Mouse (Mus musculus) macrophage (primary cell): ENCODE results near the gene Gnb2. TPM values are rescaled to one million over a fixed set of nuclear protein-coding genes. Genes with fewer than 3 reads are reported as not detected.
A peak's percentile ranks its signal among the peaks of the same experiment; 100 is the strongest.

ENCODE experiments used
- H3K27ac ChIP-seq: fragments of 350-480 bp; formaldehyde crosslinking; 2 replicates; pipeline ENCODE4 v1.9.0; 2021
- H3K36me3 ChIP-seq: fragments of 350-480 bp; formaldehyde crosslinking; 2 replicates; pipeline ENCODE4 v1.9.0; 2021; ENCODE audit errors: inconsistent target
- H3K4me3 ChIP-seq: fragments of 350-480 bp; formaldehyde crosslinking; 2 replicates; pipeline ENCODE4 v1.9.0; 2021; ENCODE audit errors: inconsistent target
- H3K79me2 ChIP-seq: fragments of 350-480 bp; formaldehyde crosslinking; 2 replicates; pipeline ENCODE4 v1.9.0; 2021; ENCODE audit errors: inconsistent target
- WGBS: methylation state at CpG from one replicate; pipeline ENCODE4 v1.1.7; 2026; ENCODE audit warnings: inconsistent platforms; ENCODE audit not compliant: missing documents; 5-methylcytosine and 5-hydroxymethylcytosine counted together
- polyA plus RNA-seq: library from polyadenylated mRNA; stranded (reverse); fragments of 250-400 nt; gene quantifications from 3 replicates; pipeline ENCODE4 v1.2.4, GENCODE M21; 2018; ENCODE audit warnings: inconsistent platforms

Gene Gnb2
- polyA plus RNA-seq, 1 experiment from 2014 or later: 139 TPM

GRCm38 (mm10) chr5:137530588-137531413 is 2.5 kb downstream of the Gnb2 start:
- Histone ChIP-seq H3K27ac (peak overlapping the region; percentile 57), H3K79me2 (peaks cover 55% of the 10 kb centered on the region), H3K4me3 (peak overlapping the region; percentile 97), H3K36me3 (peaks cover 43% of the 10 kb centered on the region)
- WGBS: 3% methylated on average over 45 of the region's 46 CpGs

DNA sequence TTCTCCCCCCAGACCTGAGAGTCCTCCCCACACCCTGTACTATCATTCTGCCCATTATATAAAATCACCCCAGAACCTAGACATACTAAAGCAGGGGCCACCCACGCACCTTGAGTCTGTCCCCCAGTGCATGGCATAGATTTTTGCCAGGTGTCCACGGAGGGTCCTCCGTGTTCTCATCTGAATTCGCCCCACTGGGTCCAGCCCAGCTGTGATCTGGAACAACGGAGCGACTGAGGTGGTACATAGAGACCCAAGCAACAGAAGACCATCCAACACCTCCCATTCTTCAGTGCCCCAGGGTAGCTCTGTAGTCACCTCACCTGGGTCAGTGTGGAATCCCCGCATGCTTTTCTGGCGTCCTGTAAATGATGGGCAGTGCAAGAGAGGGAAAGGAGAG is 3.2 kb downstream of the Gnb2 start:
- Histone ChIP-seq H3K4me3 (peak overlapping the region; percentile 97), H3K36me3 (peaks cover 48% of the 10 kb centered on the region), H3K79me2 (peaks cover 55% of the 10 kb centered on the region), H3K27ac (no peak overlapping the region)
- WGBS: 86% methylated on average over 8 of the region's 8 CpGs

GRCm38 (mm10) chr5:137529221-137529995 is 3.9 kb downstream of the Gnb2 start:
- peaks cover 55% of the 10 kb centered on the region for H3K79me2 ChIP-seq
- H3K36me3 ChIP-seq: peaks cover 50% of the 10 kb centered on the region
- H3K27ac ChIP-seq: no peak overlapping the region
- no peak overlapping the region for H3K4me3 ChIP-seq
- WGBS: 82% methylated on average over 13 of the region's 15 CpGs

DNA sequence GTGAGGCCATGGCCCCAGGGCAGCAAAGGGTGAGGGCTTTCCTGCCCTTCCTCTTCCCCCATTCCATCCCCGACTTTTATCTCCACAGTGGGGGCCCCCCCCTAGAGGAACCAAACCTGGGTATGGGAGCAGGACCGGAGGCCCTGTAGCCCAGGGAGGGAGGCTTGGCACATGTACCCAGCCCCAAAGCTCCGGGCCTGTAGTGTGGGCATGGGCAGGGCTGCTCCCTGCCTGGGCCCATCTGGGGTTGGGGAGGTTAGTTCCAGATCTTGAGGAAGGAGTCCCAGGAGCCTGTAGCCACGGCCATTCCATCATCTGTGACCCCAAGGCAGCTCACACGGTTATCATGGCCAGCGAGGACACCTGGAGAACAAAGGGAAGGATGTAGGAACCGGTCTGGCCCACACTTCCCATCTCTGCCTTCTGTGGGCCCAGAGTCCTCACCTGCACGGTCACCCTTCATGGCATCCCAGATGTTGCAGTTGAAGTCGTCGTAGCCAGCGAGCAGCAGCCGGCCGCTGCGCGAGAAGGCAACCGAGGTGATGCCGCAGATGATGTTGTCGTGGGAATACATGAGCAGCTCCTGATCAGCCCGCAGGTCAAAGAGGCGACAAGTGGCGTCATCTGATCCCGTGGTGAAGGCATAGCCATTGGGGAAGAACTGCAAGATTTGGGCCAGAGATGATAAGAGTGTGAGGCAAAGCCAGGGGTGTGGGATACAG is 4.9 kb downstream of the Gnb2 start:
- Histone ChIP-seq H3K4me3 (no peak overlapping the region), H3K36me3 (peaks cover 54% of the 10 kb centered on the region), H3K79me2 (peaks cover 55% of the 10 kb centered on the region), H3K27ac (no peak overlapping the region)
- 88% methylated on average over 22 of the region's 22 CpGs for WGBS

DNA sequence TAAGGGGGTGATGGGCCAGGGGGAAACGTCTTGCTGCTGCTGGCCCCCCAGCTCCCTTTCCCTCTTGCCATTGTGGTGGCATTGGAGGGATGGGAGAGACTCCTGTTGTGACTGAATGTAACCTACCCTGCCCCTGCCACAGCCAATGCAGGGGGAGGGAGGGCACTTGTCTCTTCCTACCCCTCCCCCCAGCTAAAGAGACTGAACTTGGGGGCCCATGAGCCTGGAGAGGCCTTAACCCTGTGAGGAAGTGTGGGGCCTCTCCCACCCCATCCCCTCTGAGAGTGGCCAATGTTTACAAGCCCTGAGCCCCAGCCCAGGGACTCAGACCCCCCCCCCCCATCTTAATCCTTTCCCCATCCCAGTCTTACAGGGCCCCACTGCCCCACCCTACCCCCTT is 5.9 kb downstream of the Gnb2 start:
- WGBS: 85% methylated on average over 1 of the region's 1 CpGs
- H3K4me3 ChIP-seq: no peak overlapping the region
- H3K27ac ChIP-seq: no peak overlapping the region
- peaks cover 50% of the 10 kb centered on the region for H3K79me2 ChIP-seq
- H3K36me3 ChIP-seq: peaks cover 60% of the 10 kb centered on the region

GRCm38 (mm10) chr5:137526192-137526936 is 6.9 kb downstream of the Gnb2 start:
- WGBS: 66% methylated on average over 16 of the region's 16 CpGs
- Histone ChIP-seq H3K36me3 (peaks cover 71% of the 10 kb centered on the region), H3K4me3 (no peak overlapping the region), H3K27ac (no peak overlapping the region), H3K79me2 (peaks cover 39% of the 10 kb centered on the region)

- 95% methylated on average over 9 of the region's 16 CpGs for WGBS
- no peak overlapping the region for H3K4me3 ChIP-seq
- peaks cover 79% of the 10 kb centered on the region for H3K36me3 ChIP-seq
- H3K27ac ChIP-seq: no peak overlapping the region
- H3K79me2 ChIP-seq: peaks cover 30% of the 10 kb centered on the region
These were observed 7.8 kb downstream of the Gnb2 start for GRCm38 (mm10) chr5:137525511-137525910.

- Histone ChIP-seq H3K36me3 (peaks cover 80% of the 10 kb centered on the region), H3K27ac (no peak overlapping the region), H3K79me2 (peaks cover 22% of the 10 kb centered on the region), H3K4me3 (no peak overlapping the region)
- 90% methylated on average over 12 of the region's 13 CpGs for WGBS
These were observed 8.6 kb downstream of the Gnb2 start for GRCm38 (mm10) chr5:137524671-137525070.

GRCm38 (mm10) chr5:137524251-137524515 is 9.1 kb downstream of the Gnb2 start:
- Histone ChIP-seq H3K36me3 (peaks cover 80% of the 10 kb centered on the region), H3K79me2 (peaks cover 17% of the 10 kb centered on the region), H3K4me3 (no peak overlapping the region), H3K27ac (no peak overlapping the region)
- 92% methylated on average over 8 of the region's 8 CpGs for WGBS

DNA sequence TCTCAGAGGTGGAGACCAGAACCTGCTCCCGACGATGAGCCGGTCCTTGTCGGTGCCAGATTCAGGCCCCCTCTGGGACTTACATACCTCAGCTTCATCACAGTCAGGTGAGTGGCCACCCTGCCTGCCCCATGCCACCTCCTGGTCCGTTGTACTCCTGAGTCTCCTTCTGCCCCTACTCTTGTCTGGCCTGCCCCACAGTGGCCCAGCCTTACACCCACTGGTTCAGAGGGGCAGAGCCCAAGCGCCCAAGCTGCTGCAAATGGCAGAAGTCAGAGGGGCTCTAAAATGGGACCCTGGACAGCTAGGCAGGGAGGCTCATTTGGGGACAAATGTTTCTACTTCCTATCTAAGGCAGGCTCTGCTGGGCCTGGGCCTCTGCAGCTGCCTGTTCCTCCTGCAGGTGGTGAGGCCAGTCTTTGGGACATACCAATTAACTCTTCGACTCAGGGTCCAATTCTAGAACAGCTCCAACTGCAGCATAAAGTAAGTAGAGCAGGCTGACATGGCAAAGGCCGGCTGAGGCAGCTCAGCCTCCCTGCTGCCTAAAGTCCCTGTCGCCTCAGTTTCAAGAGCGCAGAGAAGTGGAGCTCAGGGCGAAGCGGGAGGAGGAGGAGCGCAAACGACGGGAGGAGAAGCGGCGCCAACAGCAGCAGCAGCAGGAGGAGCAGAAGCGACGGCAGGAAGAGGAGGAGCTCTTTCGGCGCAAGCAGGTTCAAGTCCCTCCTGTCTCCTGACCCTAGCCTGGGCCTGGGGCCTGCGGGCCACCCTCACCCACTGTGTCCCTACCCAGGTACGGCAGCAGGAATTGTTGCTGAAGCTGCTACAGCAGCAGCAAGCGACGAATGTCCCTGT is 9.7 kb downstream of the Gnb2 start:
- Histone ChIP-seq H3K36me3 (peaks cover 80% of the 10 kb centered on the region), H3K27ac (no peak overlapping the region), H3K79me2 (peaks cover 17% of the 10 kb centered on the region), H3K4me3 (no peak overlapping the region)
- 94% methylated on average over 25 of the region's 25 CpGs for WGBS

GRCm38 (mm10) chr5:137522711-137523110 is 10.6 kb downstream of the Gnb2 start:
- WGBS: 93% methylated on average over 11 of the region's 11 CpGs
- peaks cover 74% of the 10 kb centered on the region for H3K36me3 ChIP-seq
- no peak overlapping the region for H3K27ac ChIP-seq

GRCm38 (mm10) chr5:137521861-137522260 is 11.4 kb downstream of the Gnb2 start:
- H3K36me3 ChIP-seq: peaks cover 66% of the 10 kb centered on the region

More at GRCm38 (mm10) chr5:137522711-137523110, 10.6 kb downstream of the Gnb2 start:
- Histone ChIP-seq H3K4me3 (no peak overlapping the region), H3K79me2 (peaks cover 17% of the 10 kb centered on the region)

DNA sequence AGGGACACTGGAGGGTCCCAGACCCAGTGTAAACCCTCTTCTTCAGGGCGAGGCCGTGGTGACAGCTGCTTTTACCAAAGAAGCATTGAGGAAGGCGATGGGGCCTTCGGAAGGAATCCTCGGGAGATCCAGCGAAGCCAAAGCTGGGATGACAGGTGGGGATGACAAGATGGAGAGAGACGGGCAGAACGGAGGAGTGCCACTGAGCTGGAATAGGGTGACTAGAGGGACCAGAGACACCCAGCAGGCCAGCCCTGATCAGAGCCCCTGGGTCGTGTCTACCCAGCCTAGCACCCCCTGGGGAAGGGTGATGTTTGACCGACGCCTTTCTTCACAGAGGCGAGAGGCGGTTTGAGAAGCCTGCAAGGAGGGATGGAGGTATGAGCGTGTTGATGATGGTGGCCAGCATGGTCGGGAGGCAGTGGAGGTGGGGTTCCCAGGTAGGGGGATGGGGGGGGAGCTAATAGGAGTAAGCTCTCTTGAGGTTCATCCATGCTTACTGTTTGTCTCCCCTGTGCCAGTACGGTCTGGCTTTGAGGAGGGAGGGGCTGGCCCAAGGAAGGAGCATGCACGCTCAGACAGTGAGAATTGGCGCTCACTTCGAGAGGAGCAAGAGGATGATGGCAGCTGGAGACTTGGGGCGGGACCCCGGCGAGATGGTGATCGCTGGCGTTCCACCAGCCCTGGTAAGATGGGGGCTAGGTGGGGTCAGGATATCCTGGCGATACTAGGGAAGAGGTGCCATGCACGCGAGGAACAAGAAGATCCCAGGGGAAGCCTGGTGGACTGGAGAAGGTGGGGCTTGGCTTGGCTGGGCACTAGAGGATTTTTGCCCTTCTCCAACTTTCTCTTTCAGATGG is 13.4 kb downstream of the Gnb2 start:
- H3K36me3 ChIP-seq: peaks cover 51% of the 10 kb centered on the region
- H3K79me2 ChIP-seq: peaks cover 42% of the 10 kb centered on the region
- no peak overlapping the region for H3K27ac ChIP-seq
- H3K4me3 ChIP-seq: no peak overlapping the region
- 95% methylated on average over 26 of the region's 27 CpGs for WGBS

More at GRCm38 (mm10) chr5:137521861-137522260, 11.4 kb downstream of the Gnb2 start:
- WGBS: 91% methylated on average over 9 of the region's 9 CpGs
- no peak overlapping the region for H3K4me3 ChIP-seq
- H3K79me2 ChIP-seq: peaks cover 23% of the 10 kb centered on the region
- H3K27ac ChIP-seq: no peak overlapping the region
